24 mouse cellular contexts compared by ENCODE assay signal in the genomic region with DNA sequence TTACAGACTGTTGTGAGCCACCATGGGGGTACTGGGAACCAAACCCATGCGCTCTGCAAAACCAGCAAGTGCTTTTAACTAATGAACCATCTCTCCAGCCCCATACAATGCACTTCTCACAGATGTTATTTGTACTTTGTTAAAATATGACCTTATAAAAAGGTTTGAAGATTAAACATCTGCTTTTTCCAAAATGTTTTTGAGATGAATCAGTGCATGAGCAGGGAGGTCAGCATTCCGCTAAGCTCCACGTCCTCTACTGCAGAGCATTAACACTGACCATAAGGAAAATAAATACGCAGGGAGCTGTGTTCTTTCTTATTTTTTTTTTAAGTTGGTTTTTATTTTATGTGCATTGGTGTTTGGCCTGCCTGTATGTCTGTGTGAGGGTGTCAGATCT. TPM values are rescaled to one million over a fixed set of nuclear protein-coding genes. Genes with fewer than 3 reads are reported as not detected.
"Had no signal": no experiment of that assay in that cellular context is flagged by ENCODE, and none has a peak within 500 bp of the region (broad histone marks: within the 10 kb centered on the region; RNA-seq: fewer than 3 reads in every experiment).

No protein-coding gene starts in this region.

- H3K4me3 ChIP-seq: lung, embryonic 15.5 days; midbrain, embryonic 10.5 days; midbrain, embryonic 12.5 days; myocyte; neural tube, embryonic 13.5 days; neural tube, embryonic 15.5 days had no signal

- H3K4me1 ChIP-seq: lung, embryonic 15.5 days; midbrain, embryonic 10.5 days; midbrain, embryonic 12.5 days; neural tube, embryonic 13.5 days; neural tube, embryonic 15.5 days had no signal

- DNase-seq: liver, postnatal 0 days; lung, adult 2 months; lung, postnatal 14 days; lung, postnatal 36 days; midbrain, embryonic 14.5 days; retina, postnatal 1 day; right cerebral cortex, adult 18-20 months; right cerebral cortex, postnatal 25 days; right cerebral cortex, postnatal 4 days; spleen, adult 18-20 months; thymus, adult 18-20 months; thymus, postnatal 14 days; thymus, postnatal 36 days had no signal

- H3K27ac ChIP-seq: lung, embryonic 15.5 days; midbrain, embryonic 10.5 days; midbrain, embryonic 12.5 days; neural tube, embryonic 13.5 days; neural tube, embryonic 15.5 days had no signal

RNA-seq across cellular contexts. Expression of a gene that starts 28.1 kb away (rescaled TPM):
- total RNA-seq: megakaryocyte, adult 5-6 weeks; megakaryocyte-erythroid progenitor cell, adult 5-6 weeks had no signal
- polyA plus RNA-seq: liver, postnatal 0 days; midbrain, embryonic 10.5 days; midbrain, embryonic 12.5 days; midbrain, embryonic 14.5 days; myocyte; neural tube, embryonic 11.5 days; neural tube, embryonic 13.5 days; neural tube, embryonic 15.5 days; small intestine, adult 2 months; stomach, embryonic 14.5 days had no signal

RNA-seq across cellular contexts. Expression of a gene that starts 38.9 kb away (rescaled TPM):
- total RNA-seq: megakaryocyte-erythroid progenitor cell, adult 5-6 weeks had no signal
- polyA plus RNA-seq: liver, postnatal 0 days; lung, embryonic 15.5 days; midbrain, embryonic 10.5 days; neural tube, embryonic 11.5 days had no signal
